Mouse (Mus musculus) mesoderm, embryonic 11.5 days (tissue): ENCODE measurements at regions not wholly inside any gene's neighbourhood (a gene's known extent, or its start where the extent isn't known, plus 50 kb on each side); places are given as distances from the start of the nearest gene placed in this dataset.
"Not testable (repeated sequence)": the region's sequence is repeated elsewhere in the genome, so short reads cannot be mapped to it uniquely, and the experiment has no call there.

Experiments used
- DNase-seq: peaks from one replicate; pipeline ENCODE4 v3.0.0-alpha.2; 2012; ENCODE audit warnings: low read depth, low spot score

GRCm38 (mm10) chr7:59797212-59797611 is 207.6 kb downstream of the Snurf start:
- DNase-seq = not testable (repeated sequence)

GRCm38 (mm10) chr7:59769749-59770148 is 235.1 kb downstream of the Snurf start:
- DNase-seq = not testable (repeated sequence)

DNA sequence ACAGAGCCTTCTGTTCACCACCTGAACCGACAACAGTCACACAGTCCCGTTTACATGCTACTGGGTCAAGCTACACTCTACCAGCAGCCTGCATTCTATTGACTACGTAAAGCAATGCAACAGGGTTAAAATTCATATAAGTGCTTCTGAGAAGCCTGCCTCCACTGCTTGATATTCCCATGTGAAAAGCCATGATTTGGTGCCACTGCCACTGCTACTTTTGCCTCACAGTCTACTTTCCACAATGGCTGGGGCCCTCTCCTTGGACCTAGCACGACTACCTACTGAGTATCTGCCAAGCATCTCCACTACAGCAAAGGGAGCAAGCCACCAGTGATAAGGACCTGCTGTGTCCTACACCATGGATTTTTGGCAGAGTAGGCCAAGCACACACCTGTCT is 236.2 kb downstream of the Snurf start:
- not testable (repeated sequence) for DNase-seq

- peak; percentile 0 for DNase-seq
Measured at GRCm38 (mm10) chr7:59767325-59767724, 237.5 kb downstream of the Snurf start.
